Mouse (Mus musculus): ENCODE results near the gene Ctsh.
A peak's percentile ranks its signal among the peaks of the same experiment; 100 is the strongest.
"Not testable (repeated sequence)": the region's sequence is repeated elsewhere in the genome, so short reads cannot be mapped to it uniquely, and the experiment has no call there.

The Ctsh gene

DNA sequence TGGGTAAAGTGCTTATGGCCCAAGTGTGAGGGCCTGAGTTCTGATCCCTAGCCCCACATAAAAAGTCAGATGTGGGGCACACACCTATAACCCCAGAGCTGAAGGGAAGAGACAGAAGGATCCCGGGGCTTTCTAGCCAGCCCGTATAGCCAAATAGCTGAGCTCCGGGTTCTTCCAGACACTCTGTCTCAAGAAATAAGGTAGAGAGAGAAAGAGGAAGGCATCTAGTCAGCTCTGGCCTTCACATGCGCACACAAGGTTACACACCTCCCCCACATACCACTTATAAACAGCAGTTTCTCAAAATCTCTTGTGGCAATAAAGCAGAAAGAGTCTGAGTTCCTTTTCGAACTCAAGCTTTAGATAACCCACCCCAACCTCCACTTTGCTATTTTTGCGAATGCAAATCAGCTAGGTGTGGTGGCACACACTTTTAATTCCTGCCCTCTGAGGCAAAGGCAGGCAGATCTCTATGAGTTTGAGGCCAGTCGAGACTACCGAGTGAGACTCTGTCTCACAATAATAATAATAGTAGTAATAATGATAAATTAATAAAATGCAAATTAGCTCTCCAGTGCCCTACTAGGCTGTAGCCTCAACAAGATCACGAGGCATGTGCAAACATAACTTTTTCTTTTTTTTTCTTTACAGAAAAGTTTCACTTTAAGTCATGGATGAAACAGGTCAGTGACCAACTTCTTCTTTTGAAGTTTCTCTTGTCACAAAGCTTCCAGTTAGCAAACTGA, 6.0 kb downstream of the Ctsh start:
- no peak for DNase-seq

DNA sequence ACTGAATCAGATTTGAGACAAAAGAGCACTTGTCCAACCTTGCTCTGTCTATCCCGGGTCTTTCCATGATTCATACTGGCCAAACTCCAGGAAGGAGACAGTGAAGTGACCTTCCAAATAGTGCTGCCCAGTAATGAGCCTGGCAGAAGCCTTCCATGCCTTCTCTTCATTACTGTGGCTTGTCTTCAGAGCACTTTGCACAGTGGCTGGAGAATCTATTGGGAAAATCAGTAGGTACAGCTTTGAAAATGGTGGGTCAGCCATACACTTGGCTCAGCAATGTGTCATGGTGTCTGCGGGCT, 6.6 kb downstream of the Ctsh start:
- DNase-seq, result no peak

DNA sequence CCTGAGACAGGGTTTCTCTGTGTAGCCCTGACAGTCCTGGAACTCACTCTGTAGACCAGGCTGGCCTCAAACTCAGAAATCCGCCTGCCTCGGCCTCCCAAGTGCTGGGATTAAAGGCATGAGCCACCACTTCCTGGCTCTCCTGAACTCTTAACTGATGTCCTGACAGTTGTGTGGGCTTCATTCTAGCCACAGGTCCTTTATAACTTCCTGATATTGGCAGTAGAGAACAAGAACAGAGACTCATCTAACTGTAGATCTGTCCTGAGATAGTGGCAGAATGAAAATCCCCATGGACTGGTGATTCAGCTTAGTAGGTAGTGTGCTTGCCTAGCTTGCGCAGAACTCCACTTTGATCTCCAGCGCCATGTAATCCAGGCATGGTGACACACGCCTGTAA, 7.0 kb downstream of the Ctsh start:
- DNase-seq, result not testable (repeated sequence)

DNA sequence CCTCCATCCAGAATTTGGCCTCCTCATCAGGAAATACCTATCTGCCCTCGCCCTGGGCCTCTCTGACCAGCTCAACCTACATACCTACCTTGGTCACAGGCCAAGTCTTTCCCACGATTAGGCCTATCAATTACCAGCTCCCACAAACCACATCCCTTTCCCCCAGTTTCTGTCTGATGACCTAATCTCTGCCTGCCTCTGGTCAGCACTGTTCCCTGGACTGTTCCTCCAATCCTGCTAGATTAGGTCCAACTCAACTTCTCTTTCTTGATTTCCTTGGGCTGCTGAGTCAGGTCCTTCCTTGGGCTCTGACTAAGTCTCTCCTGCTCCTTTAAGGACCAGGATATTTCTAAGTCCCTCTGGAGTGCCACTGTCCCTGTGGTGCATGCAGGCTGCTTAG, 13.4 kb downstream of the Ctsh start:
- no peak for DNase-seq

DNA sequence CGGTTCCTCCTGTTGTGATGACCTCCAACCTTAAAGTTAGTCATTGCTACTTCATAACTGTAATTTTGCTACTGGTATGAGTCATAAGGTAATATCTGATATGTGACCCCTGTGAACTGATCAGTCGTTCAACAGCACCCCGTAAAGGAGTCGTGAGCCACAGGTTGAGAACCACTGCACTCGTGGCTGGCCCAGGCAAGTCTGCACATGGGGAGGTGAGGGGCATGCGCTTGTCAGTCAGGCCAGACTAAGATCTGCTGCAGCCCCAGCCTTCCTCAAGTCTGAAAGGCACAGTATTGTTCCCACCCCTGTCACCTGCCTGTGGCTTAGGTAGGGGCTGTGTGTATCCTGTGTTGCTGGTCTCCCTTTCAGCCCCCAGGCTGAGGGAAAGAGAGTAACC, 14.8 kb downstream of the Ctsh start:
- no peak for DNase-seq

DNA sequence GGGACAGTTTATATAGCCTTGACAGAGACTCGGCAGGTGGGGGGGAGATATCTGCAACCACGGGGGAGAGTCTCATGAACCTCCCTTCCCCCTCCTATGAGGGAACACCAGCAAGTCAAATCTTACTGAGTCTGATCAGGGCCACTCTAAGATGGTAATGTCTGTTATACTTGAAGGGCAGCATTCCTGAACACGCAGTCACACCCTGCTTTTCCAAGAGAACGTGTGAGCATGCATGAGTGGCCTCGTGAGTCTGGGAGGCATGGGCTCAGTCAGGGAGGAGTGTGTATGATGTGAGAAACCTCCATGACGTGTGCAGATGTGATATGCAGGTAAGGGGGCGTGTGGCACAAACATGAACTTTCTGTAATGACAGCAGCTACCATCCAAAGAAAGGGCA, 15.5 kb downstream of the Ctsh start:
- peak; percentile 53 for DNase-seq

DNA sequence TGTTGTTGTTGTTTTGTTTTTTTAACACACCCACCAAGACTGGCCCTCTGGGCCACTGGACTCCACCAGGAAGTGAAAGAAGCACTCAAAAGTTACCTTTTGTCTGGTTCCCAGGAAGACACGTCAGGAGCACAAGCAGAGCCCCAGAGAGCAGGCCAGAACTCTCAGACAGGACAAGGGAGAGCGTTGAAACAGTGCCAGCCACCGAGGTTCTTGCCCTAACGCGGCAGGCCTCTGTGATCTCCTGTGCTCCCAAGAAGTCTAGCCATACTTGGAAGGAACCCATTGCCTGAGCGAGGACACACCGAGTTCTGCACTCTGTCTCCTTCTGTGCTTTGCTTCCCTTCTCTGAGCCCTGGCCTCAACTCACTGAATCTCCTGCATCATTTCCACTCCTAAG, 16.2 kb downstream of the Ctsh start:
- no peak for DNase-seq

DNA sequence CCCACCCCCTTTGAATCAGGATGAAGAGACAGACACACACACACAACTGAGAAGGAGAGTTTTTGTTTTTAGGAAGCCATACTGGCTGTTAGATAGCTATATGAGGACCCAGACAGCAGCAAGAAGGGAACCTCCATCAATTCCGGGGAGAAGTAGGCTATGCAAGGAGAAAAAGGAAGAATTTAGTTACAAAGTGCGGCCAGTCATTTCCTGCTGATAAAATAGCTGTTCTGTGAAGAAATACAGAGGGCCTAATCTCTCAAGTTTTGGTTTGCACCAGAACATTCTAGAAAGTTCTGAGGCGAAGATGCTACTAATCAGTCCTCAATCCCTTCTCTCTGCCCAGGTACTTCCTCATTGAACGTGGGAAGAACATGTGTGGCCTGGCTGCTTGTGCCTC, 21.4 kb downstream of the Ctsh start:
- no peak for DNase-seq

DNA sequence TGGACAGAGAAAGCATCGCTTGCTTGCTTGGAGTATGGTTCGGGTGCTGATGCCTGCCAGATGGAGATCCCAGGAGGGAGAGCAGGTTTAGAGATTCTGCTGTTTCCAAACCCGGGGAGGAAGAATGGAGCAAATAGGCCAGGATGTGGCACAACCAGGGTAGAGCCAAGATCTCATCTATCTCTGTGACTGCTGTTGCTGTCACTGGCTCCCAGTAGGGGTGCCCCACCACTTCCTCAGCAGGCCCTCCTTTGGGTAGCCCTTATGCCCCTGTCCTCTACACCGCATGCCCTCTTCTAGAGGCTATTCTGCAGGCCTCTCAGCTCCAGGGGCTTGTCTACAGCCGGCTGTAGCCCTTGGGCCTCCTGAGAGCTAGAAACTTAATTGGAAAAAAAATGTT, 22.2 kb downstream of the Ctsh start:
- no peak for DNase-seq

DNA sequence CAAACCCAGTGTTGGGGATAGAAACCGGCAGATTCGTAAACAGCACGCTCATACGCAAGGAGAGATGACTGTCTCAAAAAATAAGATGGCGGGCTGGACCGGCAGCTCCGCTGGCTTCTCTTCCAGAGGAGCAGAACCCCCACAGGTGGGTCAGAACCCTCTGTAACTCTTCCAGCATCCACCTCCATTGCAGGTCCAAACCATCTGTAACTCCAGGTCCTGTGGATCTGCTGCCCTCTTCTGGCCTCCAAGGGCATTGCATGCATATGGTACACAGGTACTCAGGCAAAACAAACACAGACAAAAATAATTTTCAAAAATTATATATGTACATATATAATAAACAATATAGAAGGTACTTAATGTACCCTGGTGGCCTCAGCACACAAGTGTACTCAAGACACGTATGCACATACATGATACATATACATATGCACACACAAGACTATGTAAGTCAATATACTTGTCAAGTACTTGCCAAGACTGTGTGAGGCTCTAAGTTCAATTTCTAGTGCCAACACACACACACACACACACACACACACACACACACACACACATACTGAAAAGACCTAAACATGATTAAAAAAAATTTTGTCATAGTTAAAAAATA, 23.0 kb downstream of the Ctsh start:
- DNase-seq, result peak; percentile 83

DNA sequence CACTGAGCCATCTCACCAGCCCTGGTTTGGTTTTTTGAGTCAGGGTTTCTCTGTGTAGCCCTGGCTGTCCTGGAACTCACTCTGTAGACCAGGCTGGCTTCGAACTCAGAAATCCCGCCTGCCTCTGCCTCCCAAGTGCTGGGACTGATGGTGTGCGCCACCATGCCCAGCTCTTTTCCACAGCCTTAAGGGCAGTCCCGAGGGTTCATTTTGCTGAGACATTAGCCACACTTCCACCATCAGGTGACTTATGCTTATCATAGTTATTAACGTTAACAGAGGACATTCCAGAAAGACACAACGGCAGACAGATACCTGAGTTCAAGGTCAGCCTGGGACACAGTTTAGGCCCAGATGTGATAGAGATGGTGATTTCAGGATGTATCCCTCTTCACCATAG, 28.0 kb downstream of the Ctsh start:
- not testable (repeated sequence) for DNase-seq

DNA sequence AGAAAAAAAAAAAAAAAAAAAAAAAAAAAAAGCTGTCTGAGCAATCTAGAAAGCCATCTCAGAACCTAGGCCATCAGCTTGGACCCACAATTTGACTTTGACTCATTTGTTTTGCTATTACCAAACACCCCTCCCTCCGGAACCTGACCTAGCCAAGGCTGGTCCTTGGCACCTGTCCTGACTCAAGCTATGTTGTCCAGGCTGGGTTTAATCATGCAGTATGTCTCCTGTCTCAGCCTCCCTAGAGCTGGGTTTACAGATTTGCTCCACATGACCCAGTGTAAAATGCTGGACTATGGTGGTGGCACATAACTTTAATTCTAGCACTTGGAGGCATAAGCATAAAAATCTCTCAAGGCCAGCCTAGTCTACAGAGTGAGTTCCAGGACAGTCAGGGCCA, 29.0 kb downstream of the Ctsh start:
- no peak for DNase-seq

DNA sequence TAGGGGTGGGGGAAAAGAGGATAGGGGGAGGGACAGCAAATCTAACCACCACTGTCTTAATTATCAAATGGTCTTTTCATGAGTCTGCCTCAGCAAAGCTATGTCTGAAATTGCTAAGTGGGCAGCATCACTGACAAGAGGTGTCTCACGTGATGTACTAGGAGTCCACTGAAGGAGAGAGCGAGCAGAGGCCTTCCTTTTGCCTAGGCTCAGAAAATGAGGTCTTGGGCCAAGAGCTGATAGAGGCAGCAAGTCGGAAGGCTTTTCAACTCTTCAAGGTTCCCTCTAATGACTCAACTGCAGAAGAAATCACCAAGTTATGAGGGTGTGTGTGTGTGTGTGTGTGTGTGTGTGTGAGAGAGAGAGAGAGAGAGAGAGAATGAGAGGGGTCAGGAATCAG, 30.2 kb downstream of the Ctsh start:
- DNase-seq, result no peak

DNA sequence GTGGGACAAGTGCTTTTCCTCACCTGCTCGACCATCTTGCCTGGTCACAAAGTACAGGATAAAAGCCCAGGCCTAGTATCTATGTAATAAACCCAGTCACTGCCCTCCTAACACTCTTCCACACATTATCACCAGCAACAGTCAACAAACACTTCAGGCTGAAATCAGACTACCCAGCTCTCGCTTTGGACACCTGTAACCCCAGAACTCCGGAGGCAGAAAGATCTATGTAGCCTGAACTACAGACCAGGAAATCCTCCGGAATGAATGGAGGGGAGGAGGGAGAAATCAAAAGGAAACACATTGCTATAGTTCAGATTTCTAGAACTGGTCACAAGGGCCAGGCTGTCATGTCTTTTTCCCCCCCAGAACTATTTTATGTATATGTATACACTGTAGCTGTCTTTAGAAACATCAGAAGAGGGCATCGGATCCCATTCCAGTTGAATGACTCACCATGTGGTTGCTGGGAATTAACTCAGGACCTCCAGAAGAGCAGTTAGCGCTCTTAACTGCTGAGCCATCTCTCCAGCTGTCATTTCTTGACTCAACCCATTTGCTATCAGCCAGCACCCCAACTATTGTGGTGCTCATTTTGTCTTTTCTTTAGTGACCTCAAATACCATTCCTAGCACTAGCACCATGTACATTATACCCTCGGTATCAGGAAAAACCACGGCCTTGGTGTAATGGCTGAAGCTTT, 31.0 kb downstream of the Ctsh start:
- DNase-seq, result no peak

DNA sequence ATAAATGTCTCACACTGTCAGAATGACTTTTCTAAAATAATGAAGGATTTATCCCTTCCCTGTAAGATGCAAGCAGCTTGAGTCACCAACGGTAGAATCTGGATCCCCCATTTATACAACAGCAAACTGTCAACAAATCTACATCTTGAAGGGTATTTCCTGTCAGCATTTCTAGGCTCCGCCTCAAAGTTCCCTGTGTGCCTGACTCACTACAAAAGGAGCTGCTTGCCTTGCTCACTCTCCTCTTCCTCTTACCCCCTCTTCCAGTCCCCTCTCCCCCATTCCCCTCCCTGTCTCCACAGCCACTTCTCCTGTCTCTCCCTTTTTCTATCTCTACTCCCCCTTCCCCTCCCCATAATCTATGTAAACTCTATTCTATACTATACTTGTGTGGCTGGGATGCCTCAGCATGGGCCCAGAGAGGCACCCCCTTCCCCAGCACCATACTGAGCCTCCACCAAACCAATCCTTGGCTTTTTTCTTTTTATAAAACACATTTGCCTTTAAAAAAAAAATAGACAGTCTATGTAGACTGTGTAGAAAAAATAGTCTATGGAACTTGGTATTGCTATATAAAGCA, 34.0 kb downstream of the Ctsh start:
- no peak for DNase-seq

DNA sequence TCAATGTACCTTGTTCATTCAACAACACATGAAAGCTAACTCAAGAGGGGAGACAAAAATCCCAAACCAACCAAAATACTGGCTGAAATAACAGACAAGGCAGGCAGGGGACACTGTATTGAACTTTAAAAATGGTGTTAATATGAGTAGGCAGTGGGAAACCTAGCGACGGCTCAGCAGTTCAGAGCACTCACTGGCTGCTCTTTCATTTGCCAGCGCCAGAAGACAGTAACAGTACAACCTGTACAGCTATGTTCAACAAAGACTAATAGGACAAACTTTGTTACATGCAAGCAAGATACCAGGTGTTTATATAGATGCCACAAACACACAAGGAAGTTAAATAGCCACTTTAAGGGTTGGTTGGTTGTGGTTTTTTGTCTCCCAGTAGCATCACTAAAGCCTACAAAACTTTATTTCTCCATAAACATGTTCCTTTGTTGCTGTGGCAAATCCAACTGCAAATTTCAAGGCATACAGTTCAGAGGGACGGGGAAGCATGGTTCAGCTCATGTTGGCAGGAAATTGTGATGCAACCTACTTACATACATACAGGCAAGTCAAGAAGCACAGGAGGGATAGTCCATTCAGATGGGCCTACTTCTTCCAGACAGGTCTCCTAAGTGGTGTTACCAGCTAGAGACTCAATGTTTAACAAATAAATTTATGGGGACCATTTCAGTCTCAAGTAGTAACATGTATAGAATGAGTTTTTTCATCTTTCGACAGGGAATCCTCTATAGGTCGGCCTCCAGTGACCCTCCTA, 35.6 kb downstream of the Ctsh start:
- no peak for DNase-seq

DNA sequence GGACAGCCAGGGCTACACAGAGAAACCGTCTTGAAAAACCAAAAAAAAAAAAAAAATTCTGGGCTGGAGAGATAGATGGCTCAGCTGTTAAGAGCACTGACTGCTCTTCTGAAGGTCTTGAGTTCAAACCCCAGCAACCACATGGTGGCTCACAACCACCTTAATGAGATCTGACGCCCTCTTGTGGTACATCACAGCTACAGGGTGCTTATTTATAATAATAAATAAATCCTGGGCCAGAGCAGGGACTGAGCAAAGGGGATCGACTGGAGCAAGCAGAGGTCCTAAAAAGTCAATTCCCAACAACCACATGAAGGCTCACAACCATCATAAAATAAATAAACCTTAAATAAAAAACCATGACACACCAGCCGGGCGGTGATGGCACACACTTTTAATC, 45.0 kb downstream of the Ctsh start:
- DNase-seq, result no peak

DNA sequence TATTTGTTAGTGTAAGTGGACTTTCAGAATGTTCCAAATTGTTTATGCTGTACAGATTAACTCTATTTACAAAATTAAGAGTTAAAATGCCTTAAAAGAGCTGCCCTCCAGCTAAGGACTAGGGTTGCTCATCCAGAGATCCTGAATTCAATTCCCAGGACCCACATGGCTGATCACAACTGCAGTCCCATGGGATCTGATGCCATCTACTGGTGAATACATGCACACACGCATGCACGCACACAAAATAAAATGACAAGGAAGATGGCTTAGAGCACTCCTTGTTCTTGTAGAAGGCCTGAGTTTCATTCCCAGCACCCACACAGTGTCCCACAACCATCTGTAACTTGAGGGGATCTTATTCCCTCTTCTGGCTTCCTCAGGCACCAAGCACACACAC, 46.8 kb downstream of the Ctsh start:
- no peak for DNase-seq

DNA sequence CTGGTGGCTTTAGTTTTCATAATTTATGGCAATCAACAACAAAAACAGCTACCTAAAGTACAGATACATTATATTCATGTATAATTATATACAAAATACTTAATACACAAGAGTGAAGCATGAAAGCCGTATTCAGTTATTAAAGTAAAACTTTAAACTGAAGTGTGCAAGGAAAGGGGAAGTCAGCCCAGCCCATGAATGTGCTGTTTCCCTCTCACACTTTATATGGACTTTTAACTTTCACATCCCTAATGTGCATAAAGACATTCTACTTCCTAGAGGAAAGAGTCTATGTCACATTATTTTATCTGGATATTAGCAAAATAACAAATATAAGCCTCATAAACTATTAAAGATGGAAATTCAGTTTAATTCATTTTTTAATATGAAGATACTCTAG, 51.5 kb downstream of the Ctsh start:
- no peak for DNase-seq

DNA sequence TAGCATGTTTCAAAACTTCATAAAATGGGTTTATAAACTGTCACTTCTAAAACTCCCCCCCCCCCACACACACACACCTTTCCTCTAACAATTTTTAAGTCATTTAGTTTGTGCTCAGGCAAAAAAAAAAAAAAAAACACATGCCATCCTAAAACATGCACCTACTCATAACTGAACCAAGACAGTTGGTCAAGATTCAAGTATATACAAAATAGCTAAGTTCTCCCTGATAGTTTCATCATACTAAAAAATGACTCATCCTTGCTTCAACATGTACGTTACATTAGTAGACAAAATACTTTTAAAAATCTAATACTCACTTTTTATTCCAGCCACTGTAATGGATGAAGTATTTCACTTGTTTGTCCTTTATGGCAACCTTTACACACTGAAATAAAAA, 53.0 kb downstream of the Ctsh start:
- DNase-seq, result no peak

DNA sequence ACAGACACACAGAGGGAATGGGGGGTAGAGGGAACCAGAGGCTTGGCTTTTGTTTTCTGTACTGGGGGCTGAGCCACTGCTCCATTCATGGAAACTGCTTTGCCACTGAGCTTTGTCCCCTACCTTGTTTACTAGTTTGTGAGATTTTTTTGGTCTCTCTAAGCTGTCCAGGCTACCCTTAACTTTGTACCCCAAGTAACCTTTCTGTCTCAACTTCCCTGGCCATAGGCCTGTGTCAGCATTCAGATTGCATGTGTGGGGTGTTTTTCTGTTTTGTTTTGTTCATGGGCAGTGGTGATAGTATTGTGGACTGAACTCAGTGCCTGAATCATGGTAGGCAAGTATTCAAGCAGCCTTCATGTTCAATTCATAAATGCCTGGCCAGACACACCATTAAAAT, 54.3 kb downstream of the Ctsh start:
- DNase-seq, result no peak

DNA sequence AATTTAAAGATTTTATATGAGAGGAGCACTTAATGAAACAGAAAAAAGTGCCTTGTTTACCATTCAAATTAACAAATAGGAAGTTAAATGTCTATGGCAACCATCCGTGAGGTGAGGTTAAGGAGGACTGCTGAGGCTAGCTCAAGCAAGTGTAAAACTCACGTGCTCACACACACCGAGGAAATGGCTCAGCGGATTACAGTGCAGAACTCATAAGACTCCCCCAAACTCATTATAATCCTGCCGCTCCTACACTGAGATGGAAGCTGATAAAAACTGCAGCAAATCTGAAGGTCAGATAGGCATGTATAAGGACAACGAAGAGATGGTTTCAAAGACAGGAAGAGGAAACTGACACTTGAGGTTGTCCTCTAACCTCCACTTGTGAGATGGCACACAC, 55.4 kb downstream of the Ctsh start:
- no peak for DNase-seq

DNA sequence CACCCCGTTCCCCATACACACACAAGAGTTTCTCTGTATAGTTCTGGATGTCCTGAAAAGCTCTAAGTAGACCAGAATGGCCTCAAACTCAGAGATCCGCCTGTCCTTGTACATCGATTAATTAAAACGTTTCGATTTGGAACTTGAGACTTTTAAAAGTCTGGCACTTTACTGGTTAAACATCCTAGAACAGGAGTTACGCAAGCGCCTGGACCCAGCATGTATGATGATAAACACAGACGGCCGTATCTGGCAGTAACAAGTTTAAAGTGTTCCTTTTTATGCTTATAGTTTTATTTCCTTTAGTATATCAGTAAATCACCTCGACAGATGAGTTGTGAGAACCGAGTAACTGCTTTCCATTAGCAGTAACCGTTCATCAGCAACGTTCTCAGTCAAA, 59.2 kb downstream of the Ctsh start:
- DNase-seq, result no peak
